Mouse (Mus musculus): ENCODE results near the gene Trim71. TPM values are rescaled to one million over a fixed set of nuclear protein-coding genes. Genes with fewer than 3 reads are reported as not detected.
"Not testable (repeated sequence)": the region's sequence is repeated elsewhere in the genome, so short reads cannot be mapped to it uniquely, and the experiment has no call there.

Trim71 gene
- polyA plus RNA-seq, 1 experiment from 2014 or later: 0.31 TPM

GRCm38 (mm10) chr9:114522041-114522440 is 42.1 kb downstream of the Trim71 start:
- no peak overlapping the region for H3K4me3 ChIP-seq (replicated peaks; ENCODE audit: low read length)
- ATAC-seq (ENCODE audit: low FRiP score) (no peak), DNase-seq (ENCODE audit: low spot score) (no peak)
- WGBS: 65% methylated on average over 5 of the region's 5 CpGs
- H3K4me2 ChIP-seq (replicated peaks): no peak overlapping the region
- H3K9ac ChIP-seq: no peak overlapping the region
- no peaks in the 10 kb centered on the region for H3K9me3 ChIP-seq (ENCODE audit: control insufficient read depth, low read length)
- no peaks in the 10 kb centered on the region for H3K27me3 ChIP-seq (ENCODE audit: control insufficient read depth, insufficient read depth, low read length)
- H3K27ac ChIP-seq: no peak overlapping the region
- H3K4me1 ChIP-seq (replicated peaks; ENCODE audit: control insufficient read depth, insufficient read depth, low read length): peaks cover 15% of the 10 kb centered on the region
- no peaks in the 10 kb centered on the region for H3K36me3 ChIP-seq (replicated peaks; ENCODE audit: control insufficient read depth, insufficient read depth)

- 78% methylated on average over 4 of the region's 4 CpGs for WGBS
- not testable (repeated sequence) for H3K27me3 ChIP-seq (ENCODE audit: control insufficient read depth, insufficient read depth, low read length); H3K9me3 ChIP-seq (ENCODE audit: control insufficient read depth, low read length); ATAC-seq (ENCODE audit: low FRiP score); H3K4me2 ChIP-seq (replicated peaks); H3K27ac ChIP-seq; DNase-seq (ENCODE audit: low spot score); H3K4me3 ChIP-seq (replicated peaks; ENCODE audit: low read length); H3K9ac ChIP-seq; H3K36me3 ChIP-seq (replicated peaks; ENCODE audit: control insufficient read depth, insufficient read depth); H3K4me1 ChIP-seq (replicated peaks; ENCODE audit: control insufficient read depth, insufficient read depth, low read length)
These were observed 43.6 kb downstream of the Trim71 start for GRCm38 (mm10) chr9:114520529-114520928.

GRCm38 (mm10) chr9:114518812-114519477 is 45.2 kb downstream of the Trim71 start:
- H3K27ac ChIP-seq: no peak overlapping the region
- no peak overlapping the region for H3K9ac ChIP-seq
- DNase-seq (ENCODE audit: low spot score) (no peak), ATAC-seq (ENCODE audit: low FRiP score) (no peak)
- H3K4me1 ChIP-seq (replicated peaks; ENCODE audit: control insufficient read depth, insufficient read depth, low read length): no peaks in the 10 kb centered on the region
- no peak overlapping the region for H3K4me3 ChIP-seq (replicated peaks; ENCODE audit: low read length)
- H3K4me2 ChIP-seq (replicated peaks): no peak overlapping the region
- H3K9me3 ChIP-seq (ENCODE audit: control insufficient read depth, low read length): peaks cover 3% of the 10 kb centered on the region; the same call in 1 of the 2 replicates
- WGBS: 67% methylated on average over 9 of the region's 9 CpGs
- H3K36me3 ChIP-seq (replicated peaks; ENCODE audit: control insufficient read depth, insufficient read depth): 0 out of 2 replicates have a peak, but pooled peaks cover under 1% of the 10 kb centered on the region
- H3K27me3 ChIP-seq (ENCODE audit: control insufficient read depth, insufficient read depth, low read length): no peaks in the 10 kb centered on the region

- ATAC-seq (ENCODE audit: low FRiP score) (no peak), DNase-seq (ENCODE audit: low spot score) (no peak)
- WGBS: 85% methylated on average over 13 of the region's 13 CpGs
- H3K36me3 ChIP-seq (replicated peaks; ENCODE audit: control insufficient read depth, insufficient read depth): peaks cover 10% of the 10 kb centered on the region
- H3K4me1 ChIP-seq (replicated peaks; ENCODE audit: control insufficient read depth, insufficient read depth, low read length): no peaks in the 10 kb centered on the region
- H3K9me3 ChIP-seq (ENCODE audit: control insufficient read depth, low read length): peaks cover 12% of the 10 kb centered on the region
- no peak overlapping the region for H3K4me3 ChIP-seq (replicated peaks; ENCODE audit: low read length)
- H3K27ac ChIP-seq: no peak overlapping the region
- no peaks in the 10 kb centered on the region for H3K27me3 ChIP-seq (ENCODE audit: control insufficient read depth, insufficient read depth, low read length)
- no peak overlapping the region for H3K9ac ChIP-seq
- no peak overlapping the region for H3K4me2 ChIP-seq (replicated peaks)
These were observed 46.2 kb downstream of the Trim71 start for GRCm38 (mm10) chr9:114517924-114518497.

- H3K27ac ChIP-seq: no peak within 1 kb of the TSS
- H3K36me3 ChIP-seq (replicated peaks; ENCODE audit: control insufficient read depth, insufficient read depth): peaks cover 17% of the 10 kb centered on the region
- no peak within 1 kb of the TSS for H3K4me2 ChIP-seq (replicated peaks)
- no peak for ATAC-seq (ENCODE audit: low FRiP score)
- H3K4me3 ChIP-seq (replicated peaks; ENCODE audit: low read length): no peak within 1 kb of the TSS
- H3K9ac ChIP-seq: no peak within 1 kb of the TSS
- no peaks in the 10 kb centered on the region for H3K4me1 ChIP-seq (replicated peaks; ENCODE audit: control insufficient read depth, insufficient read depth, low read length)
- H3K27me3 ChIP-seq (ENCODE audit: control insufficient read depth, insufficient read depth, low read length): no peaks in the 10 kb centered on the region
- 83% methylated on average over 11 of the region's 11 CpGs for WGBS
- DNase-seq (ENCODE audit: low spot score): no peak
- H3K9me3 ChIP-seq (ENCODE audit: control insufficient read depth, low read length): peaks cover 32% of the 10 kb centered on the region
These were observed 48.8 kb downstream of the Trim71 start, which contains the start of gene C130032M10Rik for GRCm38 (mm10) chr9:114515364-114515763. TSS of gene C130032M10Rik (plus strand) at chr9:114515697.

GRCm38 (mm10) chr9:114512831-114513230 is 51.3 kb downstream of the Trim71 start:
- no peak for DNase-seq (ENCODE audit: low spot score)
- H3K9ac ChIP-seq: no peak overlapping the region
- H3K4me1 ChIP-seq (replicated peaks; ENCODE audit: control insufficient read depth, insufficient read depth, low read length): no peaks in the 10 kb centered on the region
- H3K27ac ChIP-seq: no peak overlapping the region
- no peaks in the 10 kb centered on the region for H3K27me3 ChIP-seq (ENCODE audit: control insufficient read depth, insufficient read depth, low read length)
- H3K36me3 ChIP-seq (replicated peaks; ENCODE audit: control insufficient read depth, insufficient read depth): peaks cover 17% of the 10 kb centered on the region
- H3K9me3 ChIP-seq (ENCODE audit: control insufficient read depth, low read length): peaks cover 32% of the 10 kb centered on the region
- H3K4me2 ChIP-seq (replicated peaks): no peak overlapping the region
- ATAC-seq (ENCODE audit: low FRiP score): no peak
- 98% methylated on average over 21 of the region's 21 CpGs for WGBS
- no peak overlapping the region for H3K4me3 ChIP-seq (replicated peaks; ENCODE audit: low read length)

GRCm38 (mm10) chr9:114509785-114510184 is 54.4 kb downstream of the Trim71 start:
- no peak for ATAC-seq (ENCODE audit: low FRiP score)
- Histone ChIP-seq H3K9me3 (ENCODE audit: control insufficient read depth, low read length) (peaks cover 32% of the 10 kb centered on the region), H3K27me3 (ENCODE audit: control insufficient read depth, insufficient read depth, low read length) (no peaks in the 10 kb centered on the region), H3K4me2 (replicated peaks) (no peak overlapping the region), H3K4me1 (replicated peaks; ENCODE audit: control insufficient read depth, insufficient read depth, low read length) (no peaks in the 10 kb centered on the region), H3K4me3 (replicated peaks; ENCODE audit: low read length) (no peak overlapping the region), H3K27ac (no peak overlapping the region), H3K9ac (no peak overlapping the region), H3K36me3 (replicated peaks; ENCODE audit: control insufficient read depth, insufficient read depth) (peaks cover 17% of the 10 kb centered on the region)
- WGBS: 98% methylated on average over 9 of the region's 9 CpGs
- no peak for DNase-seq (ENCODE audit: low spot score)

- peaks cover 14% of the 10 kb centered on the region for H3K9me3 ChIP-seq (ENCODE audit: control insufficient read depth, low read length)
- H3K36me3 ChIP-seq (replicated peaks; ENCODE audit: control insufficient read depth, insufficient read depth): peaks cover under 1% of the 10 kb centered on the region; the same call in 1 of the 2 replicates
- no peak overlapping the region for H3K27ac ChIP-seq
- no peak overlapping the region for H3K4me2 ChIP-seq (replicated peaks)
- 93% methylated on average over 9 of the region's 9 CpGs for WGBS
- H3K4me3 ChIP-seq (replicated peaks; ENCODE audit: low read length): no peak overlapping the region
- no peak overlapping the region for H3K9ac ChIP-seq
- no peaks in the 10 kb centered on the region for H3K27me3 ChIP-seq (ENCODE audit: control insufficient read depth, insufficient read depth, low read length)
- no peak for DNase-seq (ENCODE audit: low spot score)
- no peak for ATAC-seq (ENCODE audit: low FRiP score)
- no peaks in the 10 kb centered on the region for H3K4me1 ChIP-seq (replicated peaks; ENCODE audit: control insufficient read depth, insufficient read depth, low read length)
These were observed 56.7 kb downstream of the Trim71 start for GRCm38 (mm10) chr9:114507421-114507820.

GRCm38 (mm10) chr9:114506564-114506963 is 57.6 kb downstream of the Trim71 start:
- H3K4me1 ChIP-seq (replicated peaks; ENCODE audit: control insufficient read depth, insufficient read depth, low read length): no peaks in the 10 kb centered on the region
- H3K36me3 ChIP-seq (replicated peaks; ENCODE audit: control insufficient read depth, insufficient read depth): no peaks in the 10 kb centered on the region
- no peak for ATAC-seq (ENCODE audit: low FRiP score)
- no peaks in the 10 kb centered on the region for H3K27me3 ChIP-seq (ENCODE audit: control insufficient read depth, insufficient read depth, low read length)
- no peak overlapping the region for H3K4me3 ChIP-seq (replicated peaks; ENCODE audit: low read length)
- no peak overlapping the region for H3K27ac ChIP-seq
- peaks cover 5% of the 10 kb centered on the region; the same call in 1 of the 2 replicates for H3K9me3 ChIP-seq (ENCODE audit: control insufficient read depth, low read length)
- H3K4me2 ChIP-seq (replicated peaks): no peak overlapping the region
- H3K9ac ChIP-seq: no peak overlapping the region
- DNase-seq (ENCODE audit: low spot score): no peak
- 81% methylated on average over 4 of the region's 4 CpGs for WGBS
